Mouse (Mus musculus): ENCODE results near the gene Cypt14.
"Not testable (repeated sequence)": the region's sequence is repeated elsewhere in the genome, so short reads cannot be mapped to it uniquely, and the experiment has no call there.

Cypt14 gene

GRCm38 (mm10) chrX:39863504-39863903 lies at the start of gene Cypt14:
Gene Cypt14, minus strand, starts transcription at chrX:39863604.
- DNase-seq: not testable (repeated sequence)
